Comparison of ENCODE assay signal across 32 mouse cellular contexts in genomic region chr3:98550832-98551231, GRCm38 (mm10). TPM values are rescaled to one million over a fixed set of nuclear protein-coding genes. Genes with fewer than 3 reads are reported as not detected.
"Had no signal": no experiment of that assay in that cellular context is flagged by ENCODE, and none has a peak within 500 bp of the region (broad histone marks: within the 10 kb centered on the region; RNA-seq: fewer than 3 reads in every experiment).

No protein-coding gene starts in this region.

RNA-seq across cellular contexts. Expression of gene Gm10681, which starts 37.8 kb away (rescaled TPM):
- total RNA-seq: left cerebral cortex, adult 8-10 months; left cerebral cortex, postnatal 10 days; left cerebral cortex, postnatal 14 days; left cerebral cortex, postnatal 25 days; left cerebral cortex, postnatal 36 days; left cerebral cortex, postnatal 4 days; megakaryocyte-erythroid progenitor cell, adult 5-6 weeks; midbrain, postnatal 0 days; monocyte, adult 5-6 weeks had no signal
- polyA plus RNA-seq: limb, embryonic 10.5 days; limb, embryonic 11.5 days; limb, embryonic 12.5 days; limb, embryonic 13.5 days; limb, embryonic 14.5 days; limb, embryonic 15.5 days; liver, adult 2 months; liver, embryonic 16.5 days; lung, adult 2 months; lung, embryonic 14.5 days; lung, embryonic 16.5 days; lung, postnatal 0 days; macrophage; midbrain, embryonic 10.5 days; midbrain, embryonic 11.5 days; midbrain, embryonic 12.5 days; midbrain, embryonic 13.5 days; midbrain, embryonic 14.5 days; midbrain, embryonic 16.5 days; midbrain, postnatal 0 days; myocyte; neural tube, embryonic 11.5 days; neural tube, embryonic 12.5 days; neural tube, embryonic 13.5 days had no signal

RNA-seq across cellular contexts. Expression of gene Hsd3b4, which starts 40.5 kb away (rescaled TPM):
- total RNA-seq: left cerebral cortex, adult 8-10 months; left cerebral cortex, postnatal 10 days; left cerebral cortex, postnatal 14 days; left cerebral cortex, postnatal 25 days; left cerebral cortex, postnatal 36 days; left cerebral cortex, postnatal 4 days; megakaryocyte-erythroid progenitor cell, adult 5-6 weeks; midbrain, postnatal 0 days; monocyte, adult 5-6 weeks had no signal
- polyA plus RNA-seq: limb, embryonic 10.5 days; limb, embryonic 11.5 days; limb, embryonic 12.5 days; limb, embryonic 13.5 days; limb, embryonic 14.5 days; limb, embryonic 15.5 days; liver, adult 2 months; liver, embryonic 16.5 days; lung, adult 2 months; lung, embryonic 14.5 days; lung, embryonic 16.5 days; lung, postnatal 0 days; macrophage; midbrain, embryonic 10.5 days; midbrain, embryonic 11.5 days; midbrain, embryonic 12.5 days; midbrain, embryonic 13.5 days; midbrain, embryonic 14.5 days; midbrain, embryonic 16.5 days; midbrain, postnatal 0 days; myocyte; neural tube, embryonic 11.5 days; neural tube, embryonic 12.5 days; neural tube, embryonic 13.5 days had no signal
